Mouse (Mus musculus): ENCODE data around the gene Ube2l6. TPM values are rescaled to one million over a fixed set of nuclear protein-coding genes. Genes with fewer than 3 reads are reported as not detected.

The Ube2l6 gene
- polyA plus RNA-seq, 1 experiment from 2014 or later = 95.3 TPM

DNA sequence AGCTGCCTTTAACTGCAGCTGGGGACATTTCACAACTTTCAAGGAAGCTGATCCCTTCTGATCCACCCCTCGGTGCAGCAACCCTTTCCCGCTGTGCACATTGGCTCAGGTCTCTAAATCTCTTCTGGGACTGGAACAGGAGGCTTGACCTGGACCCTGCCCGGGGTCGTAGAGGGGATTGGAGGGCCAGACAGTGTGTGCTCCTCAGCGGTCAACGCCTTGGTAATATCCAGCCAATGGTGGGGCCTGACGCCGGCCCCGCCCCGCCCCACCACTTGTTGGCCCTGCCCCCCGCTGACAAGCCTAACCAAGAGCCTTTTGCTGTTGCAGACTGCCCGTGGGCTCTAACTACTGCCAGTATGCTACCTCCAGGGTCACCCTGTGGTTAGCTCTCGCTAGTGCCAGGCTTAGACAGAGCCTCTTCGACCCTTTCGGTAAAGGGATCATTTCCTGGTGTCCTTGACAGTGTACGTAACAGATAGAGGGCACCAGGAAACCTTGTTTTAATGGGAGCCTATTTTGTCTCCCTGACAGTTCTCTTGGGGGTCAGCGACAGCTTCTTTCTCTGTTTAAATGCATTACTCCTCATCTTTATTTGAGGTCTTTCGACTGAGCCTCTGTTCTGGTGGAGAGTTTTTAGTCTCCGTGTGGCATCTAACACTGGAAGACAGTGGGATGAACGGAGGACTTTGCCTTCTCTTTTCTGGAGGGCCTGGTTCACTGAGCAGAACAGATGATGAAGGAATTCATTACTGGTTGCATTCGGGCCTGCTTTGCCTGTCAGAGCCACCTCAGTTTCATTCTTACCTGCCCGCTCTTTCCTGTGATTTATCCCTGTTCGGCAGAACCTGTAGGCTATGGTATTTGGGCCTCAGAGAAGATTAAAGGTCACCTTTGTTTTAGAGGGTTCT lies 52.8 kb downstream of the Ube2l6 start:
- Histone ChIP-seq H3K4me3 (no peak overlapping the region), H3K9me3 (replicated peaks) (no peaks in the 10 kb centered on the region), H3K9ac (no peak overlapping the region; the same call in 1 of the 2 replicates), H3K4me1 (replicated peaks) (peaks cover 33% of the 10 kb centered on the region), H3K27me3 (replicated peaks) (no peaks in the 10 kb centered on the region), H3K36me3 (peaks cover 76% of the 10 kb centered on the region), H3K4me2 (peak overlapping the region; percentile 41), H3K27ac (ENCODE audit: poor library complexity, severe bottlenecking) (no peak overlapping the region)
- 35% methylated on average over 23 of the region's 23 CpGs for WGBS
- peak; percentile 66; the same call in 1 of the 2 replicates for ATAC-seq (ENCODE audit: insufficient number of reproducible peaks, low FRiP score)

- Histone ChIP-seq H3K9ac (no peak overlapping the region), H3K4me3 (no peak overlapping the region), H3K9me3 (replicated peaks) (no peaks in the 10 kb centered on the region), H3K4me1 (replicated peaks) (peaks cover 9% of the 10 kb centered on the region), H3K27me3 (replicated peaks) (no peaks in the 10 kb centered on the region), H3K27ac (ENCODE audit: poor library complexity, severe bottlenecking) (no peak overlapping the region), H3K36me3 (peaks cover 75% of the 10 kb centered on the region), H3K4me2 (no peak overlapping the region)
- WGBS = 49% methylated on average over 2 of the region's 2 CpGs
- ATAC-seq (ENCODE audit: insufficient number of reproducible peaks, low FRiP score) = no peak
These were observed 57.1 kb downstream of the Ube2l6 start for GRCm38 (mm10) chr2:84855732-84856131.

GRCm38 (mm10) chr2:84858551-84858950 lies 59.9 kb downstream of the Ube2l6 start:
- no peaks in the 10 kb centered on the region for H3K9me3 ChIP-seq (replicated peaks)
- no peak overlapping the region for H3K27ac ChIP-seq (ENCODE audit: poor library complexity, severe bottlenecking)
- no peak overlapping the region for H3K4me2 ChIP-seq
- WGBS = 90% methylated on average over 1 of the region's 1 CpGs
- no peak overlapping the region for H3K4me3 ChIP-seq
- no peaks in the 10 kb centered on the region for H3K27me3 ChIP-seq (replicated peaks)
- no peaks in the 10 kb centered on the region for H3K4me1 ChIP-seq (replicated peaks)
- H3K36me3 ChIP-seq = peaks cover 88% of the 10 kb centered on the region
- no peak overlapping the region for H3K9ac ChIP-seq
- ATAC-seq (ENCODE audit: insufficient number of reproducible peaks, low FRiP score) = no peak

Other genes with a start within 250 kb of the Ube2l6 start
- 105 and 109 TPM in 2 replicates for gene Ctnnd1, start 148.1 kb upstream of the Ube2l6 start, polyA plus RNA-seq (2016; fragmentation: Nextera tagmentation; extraction: Ambion mirVana)
- gene Btbd18, start 139.7 kb upstream of the Ube2l6 start, polyA plus RNA-seq (2016; fragmentation: Nextera tagmentation; extraction: Ambion mirVana) = 0.10 TPM in 2 replicates
- gene Selenoh, start 128.1 kb upstream of the Ube2l6 start, polyA plus RNA-seq (2016; fragmentation: Nextera tagmentation; extraction: Ambion mirVana) = 279 and 282 TPM in 2 replicates
- not detected in 2 replicates for gene Gm28635, start 120.8 kb upstream of the Ube2l6 start, polyA plus RNA-seq (2016; fragmentation: Nextera tagmentation; extraction: Ambion mirVana)
- gene Med19, start 120.4 kb upstream of the Ube2l6 start, polyA plus RNA-seq (2016; fragmentation: Nextera tagmentation; extraction: Ambion mirVana) = 28.8 and 30.3 TPM in 2 replicates
- gene Tmx2, start 119.7 kb upstream of the Ube2l6 start, polyA plus RNA-seq (2016; fragmentation: Nextera tagmentation; extraction: Ambion mirVana) = 154 and 158 TPM in 2 replicates
- 35.4 and 38.9 TPM in 2 replicates for gene Zdhhc5, start 83.6 kb upstream of the Ube2l6 start, polyA plus RNA-seq (2016; fragmentation: Nextera tagmentation; extraction: Ambion mirVana)
- 22.7 and 23.6 TPM in 2 replicates for gene Clp1, start 71.5 kb upstream of the Ube2l6 start, polyA plus RNA-seq (2016; fragmentation: Nextera tagmentation; extraction: Ambion mirVana)
- 10.0 and 11.5 TPM in 2 replicates for gene Ypel4, start 64.8 kb upstream of the Ube2l6 start, polyA plus RNA-seq (2016; fragmentation: Nextera tagmentation; extraction: Ambion mirVana)
- gene Gm19426, start 55.2 kb upstream of the Ube2l6 start, polyA plus RNA-seq (2016; fragmentation: Nextera tagmentation; extraction: Ambion mirVana) = 8.5 and 9.2 TPM in 2 replicates
- gene Serping1, start 23.4 kb upstream of the Ube2l6 start, polyA plus RNA-seq (2016; fragmentation: Nextera tagmentation; extraction: Ambion mirVana) = 32.2 and 32.8 TPM in 2 replicates
- gene Smtnl1, start 23.8 kb downstream of the Ube2l6 start, polyA plus RNA-seq (2016; fragmentation: Nextera tagmentation; extraction: Ambion mirVana) = 0.17 and 0.43 TPM in 2 replicates
- gene Timm10, start 28.2 kb downstream of the Ube2l6 start, polyA plus RNA-seq (2016; fragmentation: Nextera tagmentation; extraction: Ambion mirVana) = 62.2 and 65.6 TPM in 2 replicates
- gene Slc43a1, start 40.0 kb downstream of the Ube2l6 start, polyA plus RNA-seq (2016; fragmentation: Nextera tagmentation; extraction: Ambion mirVana) = 21.8 and 23.0 TPM in 2 replicates
- gene Rtn4rl2, start 87.9 kb downstream of the Ube2l6 start, polyA plus RNA-seq (2016; fragmentation: Nextera tagmentation; extraction: Ambion mirVana) = 0.67 and 1.2 TPM in 2 replicates
- gene Slc43a3, start 137.8 kb downstream of the Ube2l6 start, polyA plus RNA-seq (2016; fragmentation: Nextera tagmentation; extraction: Ambion mirVana) = 33.6 and 35.0 TPM in 2 replicates
- gene Prg2, start 181.6 kb downstream of the Ube2l6 start, polyA plus RNA-seq (2016; fragmentation: Nextera tagmentation; extraction: Ambion mirVana) = 0.39 and 3.1 TPM in 2 replicates
- 0.49 TPM in 1 of 2 replicates, not detected in the other for gene Prg3, start 189.4 kb downstream of the Ube2l6 start, polyA plus RNA-seq (2016; fragmentation: Nextera tagmentation; extraction: Ambion mirVana)
- gene Ssrp1, start 238.4 kb downstream of the Ube2l6 start, polyA plus RNA-seq (2016; fragmentation: Nextera tagmentation; extraction: Ambion mirVana) = 146 and 151 TPM in 2 replicates
- 0.67 and 0.87 TPM in 2 replicates for gene P2rx3, start 238.6 kb downstream of the Ube2l6 start, polyA plus RNA-seq (2016; fragmentation: Nextera tagmentation; extraction: Ambion mirVana)
- 33.2 and 36.6 TPM in 2 replicates for gene Tnks1bp1, start 249.2 kb downstream of the Ube2l6 start, polyA plus RNA-seq (2016; fragmentation: Nextera tagmentation; extraction: Ambion mirVana)